Mouse (Mus musculus) cerebral cortex, adult 2 months (tissue): ENCODE measurements around the gene Gprin1.

Experiments used
- WGBS: fragments of 180-500 bp; shearing (Covaris S2); methylation state at CpG from one replicate; pipeline ENCODE4 v1.1.7; 2018; 5-methylcytosine and 5-hydroxymethylcytosine counted together

Gene Gprin1

GRCm38 (mm10) chr13:54749864-54750411, at the start of gene Gprin1:
Gene Gprin1, minus strand, starts transcription at chr13:54749874.
- WGBS = 3% methylated on average over 29 of the region's 29 CpGs

GRCm38 (mm10) chr13:54798740-54799139, 49.1 kb upstream of the Gprin1 start:
- 54% methylated on average over 10 of the region's 10 CpGs for WGBS

- 44% methylated on average over 16 of the region's 16 CpGs for WGBS
Measured at GRCm38 (mm10) chr13:54797861-54798643, 48.4 kb upstream of the Gprin1 start.

- 37% methylated on average over 4 of the region's 4 CpGs for WGBS
Measured at GRCm38 (mm10) chr13:54797356-54797755, 47.7 kb upstream of the Gprin1 start.

- WGBS = 66% methylated on average over 5 of the region's 5 CpGs
Measured at GRCm38 (mm10) chr13:54794843-54795242, 45.2 kb upstream of the Gprin1 start.

GRCm38 (mm10) chr13:54794002-54794577, 44.4 kb upstream of the Gprin1 start:
- 68% methylated on average over 16 of the region's 16 CpGs for WGBS

- WGBS = 42% methylated on average over 21 of the region's 21 CpGs
Measured at GRCm38 (mm10) chr13:54792259-54793230, 42.9 kb upstream of the Gprin1 start.

- 1% methylated on average over 37 of the region's 38 CpGs for WGBS
Measured at GRCm38 (mm10) chr13:54789561-54790397, 40.1 kb upstream of the Gprin1 start.

- WGBS = 2% methylated on average over 46 of the region's 49 CpGs
Measured at GRCm38 (mm10) chr13:54788740-54789560, 39.3 kb upstream of the Gprin1 start, which contains the start of gene Tspan17. Gene Tspan17, plus strand, starts transcription at chr13:54789377.

- 28% methylated on average over 2 of the region's 2 CpGs for WGBS
Measured at GRCm38 (mm10) chr13:54787591-54787990, 37.9 kb upstream of the Gprin1 start.

GRCm38 (mm10) chr13:54783698-54784097, 34.0 kb upstream of the Gprin1 start, which contains the start of gene Eif4e1b:
Gene Eif4e1b, plus strand, starts transcription at chr13:54783998.
- 91% methylated on average over 4 of the region's 4 CpGs for WGBS

GRCm38 (mm10) chr13:54783235-54783634, 33.6 kb upstream of the Gprin1 start:
- 75% methylated on average over 2 of the region's 2 CpGs for WGBS

GRCm38 (mm10) chr13:54781086-54781485, 31.4 kb upstream of the Gprin1 start:
- 60% methylated on average over 3 of the region's 3 CpGs for whole genome bisulfite sequencing

- WGBS = 55% methylated on average over 3 of the region's 3 CpGs
Measured at GRCm38 (mm10) chr13:54780592-54780991, 30.9 kb upstream of the Gprin1 start.

GRCm38 (mm10) chr13:54767012-54767411, 17.3 kb upstream of the Gprin1 start:
- 72% methylated on average over 4 of the region's 4 CpGs for WGBS

- WGBS = under 1% methylated on average over 35 of the region's 35 CpGs
Measured at GRCm38 (mm10) chr13:54766192-54766768, 16.6 kb upstream of the Gprin1 start, which contains the start of gene Sncb. Gene Sncb, minus strand, starts transcription at chr13:54766595.

- WGBS = 5% methylated on average over 44 of the region's 44 CpGs
Measured at GRCm38 (mm10) chr13:54765281-54766191, 15.9 kb upstream of the Gprin1 start.

GRCm38 (mm10) chr13:54760906-54761305, 11.2 kb upstream of the Gprin1 start:
- 46% methylated on average over 7 of the region's 7 CpGs for WGBS
